Mouse (Mus musculus): ENCODE results near the gene Hoxb1.

GRCm38 (mm10) chr11:96327750-96328149 is 37.8 kb upstream of the Hoxb1 start:
- TF ChIP-seq POLR2A (IDR thresholded peaks at IDR 0.05; ENCODE audit: low read depth, low read length) = no peak
- no peak for TF ChIP-seq CTCF (IDR thresholded peaks at IDR 0.05; ENCODE audit: extremely low read depth, insufficient read depth, insufficient read length, insufficient replicate concordance)
